Mouse (Mus musculus) liver, embryonic 14.5 days (tissue): ENCODE data around the gene Atg13.

Experiments
- CTCF ChIP-seq: IDR thresholded peaks from 2 replicates; pipeline ENCODE4 v1.5.1; 2016; ENCODE audit warnings: antibody characterized with exemption, low read depth, control low read depth
- EP300 ChIP-seq: IDR thresholded peaks from 2 replicates; pipeline ENCODE4 v1.6.1; 2016; ENCODE audit warnings: antibody characterized with exemption, low read depth

GRCm38 (mm10) chr2:91649553-91650359, 60.6 kb downstream of the Atg13 start, which contains the start of the genes Zfp408 and Arhgap1:
- TF ChIP-seq CTCF (no peak), EP300 (peak; percentile 26; the same call in 1 of the 2 replicates)
